8 mouse cellular contexts compared by ENCODE assay signal in genomic region chr19:8736160-8736467, GRCm38 (mm10). TPM values are rescaled to one million over a fixed set of nuclear protein-coding genes. Genes with fewer than 3 reads are reported as not detected.
A peak's percentile ranks its signal among the peaks of the same experiment; 100 is the strongest.
DNase-seq lines count a peak whose midpoint lies in the region; ATAC-seq and TF ChIP-seq lines count a peak whose summit lies in the region.

No protein-coding gene starts in this region.

- no peaks in the 10 kb centered on the region for H3K9me3 ChIP-seq in limb, embryonic 15.5 days
- no peaks in the 10 kb centered on the region for H3K9me3 ChIP-seq in stomach, embryonic 16.5 days (replicated peaks; ENCODE audit: control insufficient read depth, low read length)

- peak overlapping the region; percentile 93 for H3K4me3 ChIP-seq in spleen, adult 2 months (ENCODE audit: extremely low read depth, insufficient read depth, insufficient read length)
- peak overlapping the region; percentile 84 for H3K4me3 ChIP-seq in limb, embryonic 15.5 days
- peak overlapping the region; percentile 94 for H3K4me3 ChIP-seq in stomach, embryonic 16.5 days (replicated peaks; ENCODE audit: low read length)

- DNase-seq in cerebellum, adult 9-10 months: peak; percentile 42
- no peak for DNase-seq in cerebellum, postnatal 25 days
- no peak for DNase-seq in spleen, adult 2 months (ENCODE audit: low read depth in 1 of 2, low spot score in 2 of 2)
- no peak for DNase-seq in spleen, adult 12 weeks (ENCODE audit: low spot score)
- DNase-seq in ovary, adult 18-20 months (ENCODE audit: low spot score): no peak
- no peak for DNase-seq in left cerebral cortex, postnatal 4 days

- H3K9ac ChIP-seq in limb, embryonic 15.5 days: peak overlapping the region; percentile 69
- H3K9ac ChIP-seq in stomach, embryonic 16.5 days (ENCODE audit: low read length): peak overlapping the region; percentile 92

- H3K4me2 ChIP-seq in limb, embryonic 15.5 days: peak overlapping the region; percentile 69
- peak overlapping the region; percentile 74 for H3K4me2 ChIP-seq in stomach, embryonic 16.5 days (ENCODE audit: low read depth, low read length)

- no peaks in the 10 kb centered on the region; the same call in none of the 2 replicates for H3K4me1 ChIP-seq in spleen, adult 2 months (ENCODE audit: control insufficient read depth, insufficient read depth, insufficient read length)
- peaks cover 27% of the 10 kb centered on the region for H3K4me1 ChIP-seq in limb, embryonic 15.5 days
- peaks cover 8% of the 10 kb centered on the region for H3K4me1 ChIP-seq in stomach, embryonic 16.5 days (ENCODE audit: control insufficient read depth, insufficient read depth, low read length)

- H3K27ac ChIP-seq in spleen, adult 2 months (ENCODE audit: insufficient read depth, low read length): peak overlapping the region; percentile 54; the same call in 1 of the 2 replicates
- peak overlapping the region; percentile 47 for H3K27ac ChIP-seq in limb, embryonic 15.5 days
- H3K27ac ChIP-seq in stomach, embryonic 16.5 days (ENCODE audit: low read length): peak overlapping the region; percentile 30

- no peak for ATAC-seq in limb, embryonic 15.5 days (ENCODE audit: insufficient number of reproducible peaks, low FRiP score, low TSS enrichment, low read depth)
- peak; percentile 6; the same call in 1 of the 2 replicates for ATAC-seq in stomach, embryonic 16.5 days (ENCODE audit: insufficient read depth, low FRiP score)

- peaks cover 15% of the 10 kb centered on the region for H3K36me3 ChIP-seq in spleen, adult 2 months (ENCODE audit: control insufficient read depth, insufficient read depth, low read length)
- peaks cover 33% of the 10 kb centered on the region for H3K36me3 ChIP-seq in limb, embryonic 15.5 days
- peaks cover 11% of the 10 kb centered on the region for H3K36me3 ChIP-seq in stomach, embryonic 16.5 days (ENCODE audit: control insufficient read depth, insufficient read depth, low read length)

- peaks cover 1% of the 10 kb centered on the region; the same call in 1 of the 2 replicates for H3K27me3 ChIP-seq in spleen, adult 2 months (ENCODE audit: control insufficient read depth, insufficient read depth, low read length)
- no peaks in the 10 kb centered on the region for H3K27me3 ChIP-seq in limb, embryonic 15.5 days
- no peaks in the 10 kb centered on the region for H3K27me3 ChIP-seq in stomach, embryonic 16.5 days (ENCODE audit: control insufficient read depth, insufficient read depth, low read length)

- TF ChIP-seq CTCF in spleen, adult 2 months (IDR thresholded peaks at IDR 0.05; ENCODE audit: extremely low read depth, insufficient read depth, insufficient read length, insufficient replicate concordance): no peak

- no peak for TF ChIP-seq POLR2A in spleen, adult 2 months (IDR thresholded peaks at IDR 0.05; ENCODE audit: low read depth, low read length)

- WGBS in spleen, adult 2 months: 2% methylated on average over 11 of the region's 11 CpGs
- 2% methylated on average over 11 of the region's 11 CpGs for WGBS in limb, embryonic 15.5 days
- WGBS in stomach, embryonic 16.5 days: 1% methylated on average over 11 of the region's 11 CpGs

- intact Hi-C loops in left cerebral cortex, postnatal 4 days (cut with DNase I): no loop called here

RNA-seq across cellular contexts. Expression of gene Wdr74, which starts 0.5 kb away (rescaled TPM):
- 26.2 and 30.2 TPM in 2 replicates for polyA plus RNA-seq in spleen, adult 2 months (2012; rRNA removed)
- polyA plus RNA-seq in limb, embryonic 15.5 days (2015; fragmentation: Nextera tagmentation; extraction: Ambion mirVana): 93.8 and 96.0 TPM in 2 replicates
- polyA plus RNA-seq in stomach, embryonic 16.5 days (2015; fragmentation: Nextera tagmentation; extraction: Ambion mirVana): 83.0 and 83.5 TPM in 2 replicates
- total RNA-seq in left cerebral cortex, postnatal 4 days (2021): 10 to 100 TPM; 55.9 to 56.5 TPM

RNA-seq across cellular contexts. Expression of gene 1700092M07Rik, which starts 4.4 kb away (rescaled TPM):
- polyA plus RNA-seq in spleen, adult 2 months (2012; rRNA removed): not detected in 2 replicates
- 1.7 and 2.3 TPM in 2 replicates for polyA plus RNA-seq in limb, embryonic 15.5 days (2015; fragmentation: Nextera tagmentation; extraction: Ambion mirVana)
- 1.1 and 2.1 TPM in 2 replicates for polyA plus RNA-seq in stomach, embryonic 16.5 days (2015; fragmentation: Nextera tagmentation; extraction: Ambion mirVana)
- 1 to 10 TPM; 2.7 to 2.8 TPM for total RNA-seq in left cerebral cortex, postnatal 4 days (2021)

RNA-seq across cellular contexts. Expression of gene Stx5a, which starts 5.1 kb away (rescaled TPM):
- 52.8 and 53.0 TPM in 2 replicates for polyA plus RNA-seq in spleen, adult 2 months (2012; rRNA removed)
- 185 and 189 TPM in 2 replicates for polyA plus RNA-seq in limb, embryonic 15.5 days (2015; fragmentation: Nextera tagmentation; extraction: Ambion mirVana)
- 146 and 148 TPM in 2 replicates for polyA plus RNA-seq in stomach, embryonic 16.5 days (2015; fragmentation: Nextera tagmentation; extraction: Ambion mirVana)
- total RNA-seq in left cerebral cortex, postnatal 4 days (2021): 10 to 100 TPM; 70.8 to 77.5 TPM

RNA-seq across cellular contexts. Expression of gene Slc3a2, which starts 12.9 kb away (rescaled TPM):
- polyA plus RNA-seq in spleen, adult 2 months (2012; rRNA removed): 122 and 129 TPM in 2 replicates
- 118 and 148 TPM in 2 replicates for polyA plus RNA-seq in limb, embryonic 15.5 days (2015; fragmentation: Nextera tagmentation; extraction: Ambion mirVana)
- polyA plus RNA-seq in stomach, embryonic 16.5 days (2015; fragmentation: Nextera tagmentation; extraction: Ambion mirVana): 111 and 116 TPM in 2 replicates
- 100 to 1,000 TPM; 166 to 179 TPM for total RNA-seq in left cerebral cortex, postnatal 4 days (2021)

RNA-seq across cellular contexts. Expression of gene Nxf1, which starts 20.8 kb away (rescaled TPM):
- 80.2 and 104 TPM in 2 replicates for polyA plus RNA-seq in spleen, adult 2 months (2012; rRNA removed)
- polyA plus RNA-seq in limb, embryonic 15.5 days (2015; fragmentation: Nextera tagmentation; extraction: Ambion mirVana): 171 and 188 TPM in 2 replicates
- 150 and 165 TPM in 2 replicates for polyA plus RNA-seq in stomach, embryonic 16.5 days (2015; fragmentation: Nextera tagmentation; extraction: Ambion mirVana)
- total RNA-seq in left cerebral cortex, postnatal 4 days (2021): 100 to 1,000 TPM; 105 to 110 TPM
